Mouse (Mus musculus): ENCODE measurements around the gene Ncf4.
A peak's percentile ranks its signal among the peaks of the same experiment; 100 is the strongest.

The Ncf4 gene

GRCm38 (mm10) chr15:78244695-78245492 is at the start of gene Ncf4:
Gene Ncf4, plus strand, starts transcription at chr15:78244801.
- no peak for DNase-seq (ENCODE audit: low spot score in 2 of 2)

DNA sequence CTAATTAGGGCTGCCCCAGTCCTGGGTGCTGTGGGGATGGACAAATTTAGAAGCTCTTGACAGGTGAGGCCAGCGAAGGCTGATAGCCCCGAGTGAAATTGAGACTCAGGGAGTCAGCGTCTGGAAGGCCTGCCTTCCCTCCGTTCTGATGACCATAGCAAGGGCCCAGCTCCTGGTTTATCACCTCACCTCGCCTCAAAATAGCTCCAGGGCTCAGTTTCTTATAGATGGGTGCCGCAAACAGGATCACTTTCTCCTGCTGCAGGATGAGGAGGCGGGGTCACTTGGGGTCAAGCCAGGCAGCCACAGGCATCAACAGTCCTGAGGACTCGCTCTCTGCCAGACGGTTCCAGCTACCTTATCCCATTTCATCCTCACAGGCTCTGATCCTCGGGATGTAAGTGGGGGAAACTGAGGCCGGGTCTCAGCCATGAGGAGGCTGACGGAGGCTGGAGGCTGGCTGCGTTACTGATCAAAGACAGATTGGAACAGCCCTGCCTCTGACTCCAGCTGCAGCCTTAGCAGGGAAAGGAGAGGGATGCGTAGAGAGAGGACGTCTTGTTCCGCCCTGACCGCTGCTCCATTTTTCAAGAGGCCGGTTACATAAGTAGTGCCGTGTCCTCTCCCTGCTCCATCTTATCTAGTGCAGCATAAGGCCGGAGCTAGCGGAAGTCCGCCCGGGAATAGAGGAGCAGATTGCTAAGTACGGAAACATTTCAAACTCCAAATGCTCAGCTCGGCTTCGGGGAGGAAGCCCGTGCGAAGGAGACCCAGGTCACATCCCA is 49.3 kb upstream of the Ncf4 start:
- no peak for DNase-seq (ENCODE audit: low spot score in 2 of 2)

- DNase-seq (ENCODE audit: low spot score in 2 of 2) = peak; percentile 51 to 78
These were observed 40.4 kb upstream of the Ncf4 start for GRCm38 (mm10) chr15:78204053-78204847.

DNA sequence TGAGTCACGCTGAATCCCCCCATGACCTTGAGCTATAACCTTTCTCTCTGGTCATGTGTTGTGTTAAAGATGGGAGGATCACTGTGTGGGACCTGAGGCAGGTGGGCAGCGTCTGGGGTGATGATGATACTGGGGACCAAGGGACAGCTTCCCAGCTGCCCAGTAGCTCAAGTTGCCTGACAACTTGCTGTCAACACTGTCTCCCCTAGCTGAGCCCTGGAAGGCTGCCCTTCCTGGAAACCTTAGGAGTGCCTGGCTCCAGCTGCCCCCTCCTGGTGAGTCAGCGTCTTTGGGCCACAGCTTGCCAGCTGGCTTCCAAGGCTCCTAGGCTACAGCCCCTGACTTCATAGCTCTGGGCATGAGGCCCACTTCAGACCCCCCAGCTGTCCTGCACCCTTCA is 39.4 kb upstream of the Ncf4 start:
- peak in 1 of 2 experiments; percentile 66 for DNase-seq (ENCODE audit: low spot score in 2 of 2)

DNA sequence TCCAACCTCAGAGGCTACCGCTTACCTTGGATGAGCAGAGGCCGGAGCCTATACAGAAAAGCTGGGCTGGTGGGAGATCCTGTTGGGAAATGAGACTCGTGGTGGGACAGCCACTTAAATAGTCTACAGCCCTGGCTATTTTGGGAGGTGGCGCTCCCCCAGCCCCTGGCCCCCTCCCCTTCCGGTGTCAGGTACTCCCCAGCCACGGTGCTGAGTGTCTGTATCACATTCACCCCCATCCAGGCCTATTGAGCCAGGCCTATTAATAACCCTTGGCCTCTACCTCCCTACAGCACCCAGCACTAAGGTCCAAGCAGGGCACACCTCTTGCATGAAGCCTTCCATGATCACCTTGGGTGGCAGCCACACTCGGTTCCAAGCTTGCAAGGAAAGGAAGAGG is 38.3 kb upstream of the Ncf4 start, which contains the start of gene Pvalb:
TSS of gene Pvalb (minus strand) at position 89 of the 400 bp plus-strand sequence.
- DNase-seq (ENCODE audit: low spot score in 2 of 2) = no peak

DNA sequence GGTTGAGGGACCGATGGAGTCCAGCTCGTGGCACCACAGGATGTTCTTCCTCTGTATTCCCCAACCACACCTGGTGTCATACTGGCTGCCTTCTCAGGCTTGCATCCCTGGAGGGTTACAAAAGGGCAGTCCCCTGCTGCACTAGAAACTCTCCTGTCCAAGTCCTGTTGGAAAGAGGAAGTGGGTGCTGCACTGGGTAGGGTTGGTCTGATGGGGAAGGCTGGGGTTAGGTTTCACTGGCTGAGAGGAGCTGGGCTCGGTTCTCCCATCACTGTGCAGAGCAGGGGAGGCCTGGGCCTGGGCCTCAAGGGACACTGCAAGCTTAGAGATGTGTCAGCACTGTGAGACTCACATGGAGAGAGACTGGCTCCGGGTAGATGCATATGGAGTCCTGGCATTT is 34.4 kb upstream of the Ncf4 start:
- no peak for DNase-seq (ENCODE audit: low spot score in 2 of 2)

GRCm38 (mm10) chr15:78211367-78211766 is 33.2 kb upstream of the Ncf4 start:
- DNase-seq (ENCODE audit: low spot score in 2 of 2) = no peak

GRCm38 (mm10) chr15:78215269-78215668 is 29.3 kb upstream of the Ncf4 start:
- no peak for DNase-seq (ENCODE audit: low spot score in 2 of 2)

DNA sequence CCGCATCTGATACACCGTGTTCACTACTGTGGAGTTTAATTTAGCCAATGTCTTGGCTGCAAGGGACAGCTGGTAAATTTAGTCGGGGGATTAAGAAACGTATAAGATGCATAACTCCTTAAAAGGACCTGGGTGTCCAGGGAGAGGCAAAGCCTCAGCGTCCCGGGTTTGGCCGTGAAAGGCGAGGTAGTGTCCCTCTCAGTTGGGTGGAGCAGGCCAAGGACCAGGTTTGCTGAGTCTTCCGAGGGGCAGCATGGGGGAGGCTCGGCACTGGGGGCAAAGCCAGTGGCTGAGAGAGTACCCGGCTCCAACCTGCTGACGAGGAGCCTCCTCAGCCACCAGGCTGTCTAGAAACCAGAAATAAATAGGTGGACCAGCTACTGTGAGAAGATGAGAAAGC is 16.8 kb upstream of the Ncf4 start:
- DNase-seq (ENCODE audit: low spot score in 2 of 2) = no peak

DNA sequence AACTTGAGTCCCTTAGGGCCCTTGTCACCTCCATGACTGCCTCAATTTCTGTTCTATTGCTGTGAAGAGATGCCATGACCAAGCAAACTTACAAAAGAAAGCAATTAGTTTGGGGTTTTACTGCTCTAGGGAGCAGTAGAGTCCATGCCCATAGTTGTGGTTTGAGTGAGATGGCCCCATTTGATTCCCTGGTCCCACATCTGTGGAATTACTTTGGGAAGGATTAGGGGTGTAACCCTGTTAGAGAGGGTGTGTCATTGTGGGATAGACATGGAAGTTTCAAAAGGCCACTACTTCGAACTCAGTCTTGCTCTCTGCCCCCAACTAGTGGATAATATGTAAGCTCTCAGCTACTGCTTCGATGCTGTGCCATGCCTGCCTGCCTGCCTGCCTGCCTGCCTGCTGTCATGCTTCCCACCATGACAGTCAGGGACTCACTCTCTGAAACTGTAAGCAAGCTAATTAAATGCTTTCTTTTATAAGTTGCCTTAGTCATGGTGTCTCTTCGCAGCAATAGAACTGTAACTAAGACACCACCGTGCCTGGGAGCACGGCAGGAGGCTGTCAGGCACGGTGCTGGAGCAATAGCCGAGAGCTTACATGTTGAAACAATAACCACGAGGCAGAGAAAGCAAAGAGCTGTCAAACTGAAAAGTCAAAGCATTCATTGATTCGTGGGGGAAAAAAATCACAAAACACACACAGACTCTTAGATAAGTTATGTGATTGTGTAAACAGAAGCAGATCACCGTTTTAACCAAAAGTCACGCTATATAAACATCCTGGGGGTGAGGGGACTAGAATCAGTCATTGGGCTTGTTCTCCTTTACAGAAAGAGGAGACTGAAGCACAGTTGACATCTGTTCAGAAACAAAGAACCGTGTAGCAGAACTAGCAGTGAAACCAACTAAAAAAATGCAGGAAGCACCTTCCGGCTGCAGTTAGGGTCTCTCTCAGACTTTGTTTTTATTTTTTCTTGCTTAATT is 13.0 kb upstream of the Ncf4 start:
- no peak for DNase-seq (ENCODE audit: low spot score in 2 of 2)

DNA sequence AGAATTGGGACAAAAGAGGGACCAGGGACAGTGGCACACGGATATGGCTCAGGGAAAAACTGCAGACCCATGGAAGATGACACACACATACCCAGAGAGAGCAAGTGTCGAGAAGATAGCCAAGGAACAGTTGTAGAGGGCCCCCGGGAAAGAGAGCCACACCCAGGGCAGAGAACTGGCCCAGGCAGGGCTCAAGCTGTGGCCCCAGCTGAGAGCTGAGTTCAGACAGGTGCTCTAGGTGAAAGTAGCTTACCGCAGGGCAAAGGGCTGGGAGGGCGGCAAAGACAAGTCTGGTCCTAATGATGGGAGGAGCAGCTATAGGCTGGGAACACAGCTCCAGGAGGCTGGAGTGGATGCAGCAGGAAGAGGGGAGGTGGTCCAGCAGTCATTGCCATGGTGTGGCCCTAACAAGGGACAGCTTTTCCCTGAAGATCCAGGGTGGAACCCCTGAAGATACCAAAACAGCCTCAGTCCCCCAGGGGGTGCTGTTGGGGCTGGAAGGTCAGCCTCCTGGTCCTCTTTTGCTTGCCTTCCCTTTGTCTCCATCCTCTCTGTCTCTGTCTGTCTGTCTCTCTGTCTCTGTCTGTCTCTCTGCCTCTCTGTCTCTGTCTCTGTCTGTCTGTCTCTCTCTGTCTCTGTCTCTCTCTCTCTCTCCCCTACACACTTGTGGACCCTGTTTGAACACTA is 9.6 kb upstream of the Ncf4 start:
- DNase-seq (ENCODE audit: low spot score in 2 of 2) = no peak

GRCm38 (mm10) chr15:78239453-78239852 is 5.1 kb upstream of the Ncf4 start:
- peak; percentile 36 to 62 for DNase-seq (ENCODE audit: low spot score in 2 of 2)

- no peak for DNase-seq (ENCODE audit: low spot score in 2 of 2)
These were observed 4.5 kb upstream of the Ncf4 start for GRCm38 (mm10) chr15:78239956-78240617.

- DNase-seq (ENCODE audit: low spot score in 2 of 2) = no peak
These were observed 3.3 kb upstream of the Ncf4 start for GRCm38 (mm10) chr15:78241335-78241734.

DNA sequence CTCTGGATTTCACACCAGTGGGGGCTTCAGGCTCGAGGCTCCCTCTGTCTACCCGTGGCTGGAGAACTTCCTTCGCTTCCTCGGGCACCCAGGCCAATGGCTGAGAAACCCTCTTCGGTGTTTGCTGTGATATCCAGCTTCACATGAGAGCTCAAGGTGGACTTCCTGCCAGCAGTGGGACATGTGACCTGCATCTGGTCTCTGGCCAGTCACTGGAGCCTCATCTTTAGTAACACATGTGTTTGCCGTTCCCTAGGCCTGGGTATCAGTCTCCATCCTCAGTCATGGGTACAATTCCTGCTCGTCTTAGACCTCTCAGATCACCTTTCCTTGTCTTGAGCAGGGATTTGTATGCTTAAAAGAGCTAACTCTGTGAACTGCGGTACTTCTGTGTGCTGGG is 1.5 kb upstream of the Ncf4 start:
- DNase-seq (ENCODE audit: low spot score in 2 of 2) = no peak

GRCm38 (mm10) chr15:78243774-78244173 is 827 bp upstream of the Ncf4 start:
- no peak for DNase-seq (ENCODE audit: low spot score in 2 of 2)

DNA sequence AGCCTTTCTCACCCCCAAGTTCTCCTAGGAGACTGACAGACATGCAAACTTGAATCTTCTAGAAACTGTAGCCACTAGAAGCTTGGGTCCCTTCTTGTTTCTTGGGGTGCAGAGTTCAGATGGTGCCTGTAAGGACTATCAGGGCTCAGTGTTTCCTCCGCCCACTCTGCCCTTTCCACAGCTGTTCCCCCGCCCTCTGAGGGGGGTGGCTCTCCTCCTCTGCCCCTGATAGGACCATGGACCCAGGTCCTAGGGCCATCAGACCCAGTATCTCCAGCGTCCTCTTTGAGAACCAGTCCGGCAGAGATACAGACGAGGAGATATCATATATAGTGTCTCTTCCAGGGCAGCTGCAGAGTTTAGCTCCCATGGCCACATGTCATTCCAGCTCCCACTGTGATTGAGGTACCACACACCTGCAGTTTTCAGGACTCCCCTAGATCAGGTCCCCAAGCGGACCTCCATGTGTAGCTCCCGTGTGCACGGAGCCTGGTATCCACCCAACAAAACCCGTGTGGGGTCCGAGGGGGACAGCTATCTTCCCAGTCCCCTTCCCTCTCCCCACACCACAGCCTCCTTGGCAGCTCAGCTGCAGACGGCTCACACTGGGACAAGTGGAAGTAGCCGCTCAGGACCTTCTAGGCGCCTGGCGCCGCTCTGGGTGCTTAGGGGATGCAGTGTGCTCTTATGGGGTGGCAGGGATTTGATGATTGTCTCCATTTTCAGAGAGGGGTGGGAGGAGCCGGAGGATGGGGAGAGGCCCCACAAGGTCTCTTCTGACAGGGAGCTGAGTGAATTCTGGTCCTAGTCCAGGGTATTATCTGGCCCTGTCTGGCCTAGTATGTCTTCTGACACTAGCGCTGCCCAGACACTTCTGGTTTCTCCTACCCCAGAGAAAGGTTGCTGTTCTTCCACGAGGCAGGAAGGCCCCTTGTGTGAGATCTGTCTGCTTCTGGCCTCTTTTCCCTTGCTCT is 1.8 kb downstream of the Ncf4 start:
- DNase-seq (ENCODE audit: low spot score in 2 of 2) = no peak

GRCm38 (mm10) chr15:78247659-78248058 is 3.1 kb downstream of the Ncf4 start:
- no peak for DNase-seq (ENCODE audit: low spot score in 2 of 2)

DNA sequence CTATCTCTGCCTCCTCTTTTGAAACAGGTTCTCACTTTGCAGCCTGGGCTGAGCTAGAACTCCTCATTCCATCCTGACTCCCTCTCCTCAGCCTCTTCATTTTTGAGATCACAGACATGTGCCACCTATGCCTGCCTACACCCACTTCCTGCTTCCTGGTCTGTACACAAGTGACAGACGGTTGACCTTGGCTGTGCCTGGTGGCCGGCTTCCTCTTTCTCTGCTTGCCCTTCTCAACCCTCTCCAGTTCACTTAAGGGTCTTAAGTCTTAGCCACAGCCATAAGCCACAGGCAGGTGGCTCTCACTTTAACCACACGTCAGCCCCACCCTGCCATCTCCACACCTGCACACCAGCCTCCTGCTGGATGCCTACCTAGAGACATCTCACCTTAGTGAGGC is 3.8 kb downstream of the Ncf4 start:
- no peak for DNase-seq (ENCODE audit: low spot score in 2 of 2)

Measured in cerebellum, postnatal 4 days (tissue).